Mouse (Mus musculus) G1E (cell line): Measurements from ENCODE around the gene Zfp688. TPM values are rescaled to one million over a fixed set of nuclear protein-coding genes. Genes with fewer than 3 reads are reported as not detected.
"Not testable (repeated sequence)": the region's sequence is repeated elsewhere in the genome, so short reads cannot be mapped to it uniquely, and the experiment has no call there.

Source experiments
- ATAC-seq: 2 replicates; pipeline ENCODE4 v1.8.0; 2016; ENCODE audit warnings: mild to moderate bottlenecking; ENCODE audit not compliant: insufficient number of reproducible peaks, poor library complexity, low FRiP score, severe bottlenecking; ENCODE audit errors: extremely low read depth
- DNase-seq: peaks from one replicate; pipeline ENCODE4 v3.0.0; 2012; ENCODE audit warnings: low spot score
- H3K27me3 ChIP-seq: 2 replicates; pipeline ENCODE4 v1.6.1; 2012; ENCODE audit warnings: mild to moderate bottlenecking, low read length, inconsistent platforms; ENCODE audit not compliant: insufficient read depth
- H3K36me3 ChIP-seq: replicated peaks from 2 replicates; pipeline ENCODE3; 2012; ENCODE audit warnings: mild to moderate bottlenecking, inconsistent platforms
- H3K4me1 ChIP-seq: 2 replicates; pipeline ENCODE4 v1.6.1; 2012; ENCODE audit warnings: low read depth, low read length, inconsistent platforms, mixed read lengths; ENCODE audit not compliant: insufficient read depth
- H3K4me3 ChIP-seq: 2 replicates; pipeline ENCODE4 v1.5.1; 2012; ENCODE audit warnings: low read depth, mild to moderate bottlenecking, inconsistent platforms, low read length, moderate library complexity, mixed read lengths
- H3K9me3 ChIP-seq: replicated peaks from 2 replicates; pipeline ENCODE4 v1.6.1; 2012; ENCODE audit warnings: inconsistent platforms
- CTCF ChIP-seq: IDR thresholded peaks from 2 replicates; pipeline ENCODE4 v1.5.1; 2012; ENCODE audit warnings: low read depth, low read length, inconsistent platforms, mixed read lengths
- GATA1 ChIP-seq: IDR thresholded peaks from 2 replicates; pipeline ENCODE4 v1.6.1; 2012; ENCODE audit warnings: borderline replicate concordance, low read length, inconsistent platforms, mixed read lengths
- GATA2 ChIP-seq: IDR thresholded peaks from 2 replicates; pipeline ENCODE4 v1.6.1; 2012; ENCODE audit warnings: low read depth, low read length, inconsistent platforms, borderline replicate concordance
- POLR2AphosphoS5 ChIP-seq: IDR thresholded peaks from 2 replicates; pipeline ENCODE4 v1.6.1; 2012; ENCODE audit warnings: low read depth, low read length, inconsistent platforms; ENCODE audit not compliant: insufficient replicate concordance
- TAL1 ChIP-seq: conservative IDR thresholded peaks from 2 replicates; pipeline ENCODE4 v1.6.1; 2012; ENCODE audit warnings: low read depth, low read length, inconsistent platforms, mixed read lengths
- polyA plus RNA-seq: library from polyadenylated mRNA; stranded (reverse); fragments of >175 nt; gene quantifications from 2 replicates; pipeline ENCODE4 v1.2.3, GENCODE M21; 2012
- total RNA-seq, 2 experiments: library from RNA; stranded (forward) in 1 of 2; stranded (reverse) in 1 of 2; fragments of 200-1000 nt in 1 of 2; fragments of >200 nt in 1 of 2; fragmentation: Nextera tagmentation in 1 of 2; gene quantifications; 2 replicates each; pipeline ENCODE4 v1.2.3; 2014 to 2017

Gene Zfp688
- total and polyA plus RNA-seq, 3 experiments: 11.4 to 26.6 (median 15.7) TPM

DNA sequence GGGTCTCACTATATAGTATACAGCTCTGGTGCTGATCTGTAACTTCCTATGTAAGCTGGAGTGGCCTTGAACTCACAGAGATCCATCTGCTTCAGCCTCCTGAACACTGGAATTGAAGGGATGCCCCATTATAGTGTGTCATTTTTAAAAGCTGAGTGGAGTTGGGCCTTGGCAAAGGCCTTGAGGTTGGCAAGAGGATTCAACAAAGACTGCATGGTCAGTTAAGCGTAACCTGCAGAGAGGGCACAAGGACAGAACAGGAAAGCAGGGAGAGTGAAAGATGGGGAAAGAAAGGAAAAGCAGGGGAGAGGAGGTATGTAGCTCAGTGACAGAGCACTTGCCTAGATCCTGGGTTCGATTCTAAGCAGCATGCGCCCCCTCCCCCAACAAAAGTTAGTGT is 3.4 kb upstream of the Zfp688 start:
- peaks cover 4% of the 10 kb centered on the region; the same call in 1 of the 2 replicates for H3K9me3 ChIP-seq
- H3K4me1 ChIP-seq: peaks cover 30% of the 10 kb centered on the region
- DNase-seq (no peak), ATAC-seq (no peak)
- peaks cover 12% of the 10 kb centered on the region for H3K27me3 ChIP-seq
- TF ChIP-seq GATA2 (no peak), POLR2AphosphoS5 (no peak), CTCF (no peak), GATA1 (no peak), TAL1 (no peak)
- no peak overlapping the region for H3K4me3 ChIP-seq
- H3K36me3 ChIP-seq: peaks cover 3% of the 10 kb centered on the region

- TF ChIP-seq GATA2 (no peak), TAL1 (no peak), POLR2AphosphoS5 (no peak), GATA1 (no peak), CTCF (no peak)
- Histone ChIP-seq H3K4me1 (peaks cover 39% of the 10 kb centered on the region), H3K36me3 (peaks cover 31% of the 10 kb centered on the region), H3K4me3 (peak overlapping the region; percentile 86), H3K9me3 (peaks cover 4% of the 10 kb centered on the region; the same call in 1 of the 2 replicates), H3K27me3 (peaks cover 9% of the 10 kb centered on the region)
- ATAC-seq (no peak), DNase-seq (no peak)
These were observed 379 bp upstream of the Zfp688 start for GRCm38 (mm10) chr7:127422247-127422646.

- ATAC-seq (no peak), DNase-seq (no peak)
- TF ChIP-seq GATA1 (no peak), POLR2AphosphoS5 (no peak), CTCF (no peak), GATA2 (no peak), TAL1 (no peak)
- Histone ChIP-seq H3K9me3 (no peaks in the 10 kb centered on the region), H3K4me3 (no peak overlapping the region), H3K36me3 (no peaks in the 10 kb centered on the region), H3K4me1 (peaks cover 10% of the 10 kb centered on the region), H3K27me3 (peaks cover 4% of the 10 kb centered on the region)
These were observed 10.4 kb downstream of the Zfp688 start for GRCm38 (mm10) chr7:127411418-127411817.

DNA sequence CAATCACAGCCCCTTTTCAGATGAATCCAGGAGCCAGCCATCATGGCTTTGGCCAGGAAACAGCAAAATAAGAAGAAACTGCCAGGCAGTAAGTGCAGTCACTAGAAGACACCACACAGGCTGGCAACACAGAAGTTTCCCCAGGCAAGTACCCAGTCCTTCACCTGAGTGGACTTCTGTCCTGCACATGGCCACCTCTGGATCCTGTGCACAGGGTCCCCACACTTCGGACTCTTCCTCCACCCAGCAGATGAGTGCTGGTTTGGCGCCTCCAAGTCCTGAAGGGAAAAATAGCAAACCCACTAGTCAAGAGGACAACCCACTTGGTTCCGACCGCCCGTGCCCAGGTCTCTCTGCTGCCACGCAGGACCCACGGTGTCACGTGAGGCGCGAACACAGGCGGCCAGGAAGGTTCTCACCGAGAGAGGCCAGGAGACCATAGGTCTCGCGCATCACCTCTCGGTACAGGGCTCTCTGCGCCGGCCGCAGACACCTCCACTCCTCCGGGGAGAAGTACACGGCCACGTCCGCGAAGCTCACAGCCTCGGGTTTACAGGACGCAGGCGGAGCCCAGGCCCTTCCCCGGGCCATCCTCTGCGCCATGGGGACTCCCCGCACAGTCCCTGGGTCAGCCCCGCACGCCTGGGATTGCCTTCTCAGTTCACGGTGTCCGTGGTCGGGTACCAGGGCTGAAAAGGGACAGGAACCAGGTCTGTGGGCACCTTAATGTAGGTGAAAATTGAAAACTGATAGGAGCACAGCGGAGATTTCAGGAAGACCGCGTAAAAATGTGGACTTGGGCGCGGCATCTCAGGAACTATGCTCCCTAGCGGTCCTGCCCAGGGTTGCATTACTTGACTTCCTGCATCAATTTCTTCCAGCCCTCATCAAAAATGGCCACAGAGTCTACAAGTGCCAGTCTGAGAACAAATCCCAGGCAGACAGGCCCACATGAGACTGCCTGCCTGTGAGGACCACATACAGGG is 15.6 kb downstream of the Zfp688 start, which contains the start of gene Zfp764:
TSS of gene Zfp764 (minus strand) at position 821 of the 986 bp plus-strand sequence.
- H3K4me3 ChIP-seq: peak within 1 kb of the TSS; percentile 71
- peaks cover 10% of the 10 kb centered on the region for H3K27me3 ChIP-seq
- not testable (repeated sequence) for H3K9me3 ChIP-seq, H3K36me3 ChIP-seq, ATAC-seq
- peak; percentile 21 for DNase-seq
- peaks cover 15% of the 10 kb centered on the region for H3K4me1 ChIP-seq

- not testable (repeated sequence) for H3K9me3 ChIP-seq, H3K4me3 ChIP-seq, DNase-seq, H3K36me3 ChIP-seq, H3K27me3 ChIP-seq, ATAC-seq
- peaks cover 15% of the 10 kb centered on the region for H3K4me1 ChIP-seq
These were observed 17.8 kb downstream of the Zfp688 start for GRCm38 (mm10) chr7:127404101-127404500.

DNA sequence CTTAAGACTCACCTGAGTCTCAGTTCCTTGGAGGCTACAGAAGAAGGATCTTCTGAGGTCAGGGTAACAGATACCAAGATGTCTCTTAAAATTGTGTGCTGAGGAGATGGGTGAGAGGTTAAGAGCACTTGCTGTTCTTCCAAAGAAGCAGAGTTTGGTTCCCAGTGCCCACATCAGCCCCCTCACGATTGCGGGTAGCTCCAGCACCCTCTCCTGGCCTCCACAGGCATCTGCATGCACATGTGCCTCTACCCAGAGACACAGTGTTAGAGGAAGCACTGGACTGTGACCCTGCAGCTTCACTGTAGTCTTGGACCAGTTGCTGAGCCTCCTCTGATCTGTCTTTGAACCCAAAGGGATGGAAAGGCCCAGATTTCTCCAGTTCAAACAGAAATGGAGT is 18.9 kb downstream of the Zfp688 start:
- no peak for ATAC-seq

GRCm38 (mm10) chr7:127400355-127400754 is 21.5 kb downstream of the Zfp688 start:
- DNase-seq (no peak), ATAC-seq (no peak)
- Histone ChIP-seq H3K36me3 (peaks cover 3% of the 10 kb centered on the region), H3K9me3 (no peaks in the 10 kb centered on the region), H3K4me1 (no peaks in the 10 kb centered on the region), H3K27me3 (peaks cover 7% of the 10 kb centered on the region), H3K4me3 (no peak overlapping the region)
- TF ChIP-seq GATA1 (no peak), POLR2AphosphoS5 (no peak), CTCF (no peak), GATA2 (no peak), TAL1 (no peak)

More for the DNA sequence above, 18.9 kb downstream of the Zfp688 start:
- TF ChIP-seq CTCF: no peak
- Histone ChIP-seq H3K36me3 (peaks cover 3% of the 10 kb centered on the region), H3K27me3 (peaks cover 8% of the 10 kb centered on the region), H3K9me3 (no peaks in the 10 kb centered on the region), H3K4me1 (peaks cover 15% of the 10 kb centered on the region), H3K4me3 (no peak overlapping the region)
- DNase-seq: no peak
